Mouse (Mus musculus) MEL (cell line): ENCODE results near the gene Trim62.

Source experiments
- CHD1 ChIP-seq: IDR thresholded peaks from 2 replicates; pipeline ENCODE4 v1.6.1; 2012; ENCODE audit warnings: low read depth, mild to moderate bottlenecking, inconsistent platforms, low read length, improper control_type of control experiment
- CTCF ChIP-seq, 3 experiments: IDR thresholded peaks in 2 of 3; conservative IDR thresholded peaks in 1 of 3; 2 replicates each; pipeline ENCODE4 v1.5.1; 2011 to 2012; ENCODE audit warnings: low read length in 3 of 3, low read depth in 2 of 3, mild to moderate bottlenecking in 2 of 3, improper control_type of control experiment in 1 of 3, inconsistent platforms in 1 of 3, mixed read lengths in 1 of 3, moderate library complexity in 1 of 3; ENCODE audit not compliant: control insufficient read depth in 1 of 3, insufficient read depth in 1 of 3, poor library complexity in 1 of 3, severe bottlenecking in 1 of 3
- EP300 ChIP-seq, 2 experiments: IDR thresholded peaks; 2 replicates each; pipeline ENCODE4 v1.6.1; 2011; ENCODE audit warnings: improper control_type of control experiment in 2 of 2, low read length in 2 of 2, low read depth in 1 of 2, mild to moderate bottlenecking in 1 of 2
- HCFC1 ChIP-seq: IDR thresholded peaks from 2 replicates; pipeline ENCODE4 v1.6.1; 2012; ENCODE audit warnings: low read depth, mild to moderate bottlenecking, inconsistent platforms, low read length, improper control_type of control experiment, moderate library complexity
- MAX ChIP-seq: IDR thresholded peaks from 2 replicates; pipeline ENCODE4 v1.6.1; 2011; ENCODE audit warnings: low read length, improper control_type of control experiment
- MAZ ChIP-seq: IDR thresholded peaks from 2 replicates; pipeline ENCODE4 v1.6.1; 2012; ENCODE audit warnings: low read depth, mild to moderate bottlenecking, inconsistent platforms, low read length, improper control_type of control experiment
- MXI1 ChIP-seq: IDR thresholded peaks from 2 replicates; pipeline ENCODE4 v1.6.1; 2011; ENCODE audit warnings: mild to moderate bottlenecking, low read depth, low read length, improper control_type of control experiment
- NRF1 ChIP-seq: IDR thresholded peaks from 2 replicates; pipeline ENCODE4 v1.6.1; 2014; ENCODE audit warnings: low read depth, mild to moderate bottlenecking, inconsistent platforms, low read length, improper control_type of control experiment, moderate library complexity; ENCODE audit not compliant: poor library complexity, insufficient read depth, severe bottlenecking
- POLR2A ChIP-seq, 2 experiments: IDR thresholded peaks; 2 replicates each; pipeline ENCODE4 v1.6.1; 2011 to 2012; ENCODE audit warnings: low read length in 2 of 2, mild to moderate bottlenecking in 2 of 2, control low read depth in 1 of 2, improper control_type of control experiment in 1 of 2, low read depth in 1 of 2, moderate library complexity in 1 of 2; ENCODE audit not compliant: control insufficient read depth in 1 of 2, insufficient read depth in 1 of 2, poor library complexity in 1 of 2
- POLR2AphosphoS2 ChIP-seq: IDR thresholded peaks from 2 replicates; pipeline ENCODE4 v1.6.1; 2011; ENCODE audit warnings: low read length, improper control_type of control experiment
- TCF12 ChIP-seq: IDR thresholded peaks from 2 replicates; pipeline ENCODE4 v1.6.1; 2014; ENCODE audit warnings: low read depth, mild to moderate bottlenecking, inconsistent platforms, low read length, improper control_type of control experiment, moderate library complexity
- ZKSCAN1 ChIP-seq: IDR thresholded peaks from 2 replicates; pipeline ENCODE4 v1.6.1; 2012; ENCODE audit warnings: low read depth, mild to moderate bottlenecking, inconsistent platforms, low read length, improper control_type of control experiment, moderate library complexity

GRCm38 (mm10) chr4:128894112-128894511 is 10.7 kb downstream of the Trim62 start:
- TF ChIP-seq CTCF (IDR thresholded peaks at IDR 0.05 in 2 of 3, conservative IDR thresholded peaks at IDR 0.05 in 1 of 3; ENCODE audit: control insufficient read depth in 1 of 3, insufficient read depth in 1 of 3, low read depth in 2 of 3, low read length in 3 of 3, poor library complexity in 1 of 3, severe bottlenecking in 1 of 3) (no peak), NRF1 (no peak), TCF12 (no peak), POLR2A (IDR thresholded peaks at IDR 0.05; ENCODE audit: control insufficient read depth in 1 of 2, insufficient read depth in 1 of 2, low read depth in 1 of 2, low read length in 2 of 2, poor library complexity in 1 of 2) (no peak), MXI1 (no peak), MAZ (no peak), HCFC1 (no peak), EP300 (IDR thresholded peaks at IDR 0.05; ENCODE audit: low read depth in 1 of 2, low read length in 2 of 2) (no peak), POLR2AphosphoS2 (no peak), ZKSCAN1 (no peak), CHD1 (no peak), MAX (no peak)
